Mouse (Mus musculus) thymus, adult 2 months (tissue): ENCODE data around the gene Pvalb.

ENCODE experiments used
- CTCF ChIP-seq: fragments of 200-500 bp; IDR thresholded peaks from 2 replicates; pipeline ENCODE4 v1.5.1; 2012; ENCODE audit warnings: mild to moderate bottlenecking, control low read depth, low read length, moderate library complexity, borderline replicate concordance; ENCODE audit not compliant: control insufficient read depth, poor library complexity, insufficient read depth; ENCODE audit errors: extremely low read depth
- POLR2A ChIP-seq: fragments of 200-500 bp; IDR thresholded peaks from 2 replicates; pipeline ENCODE4 v1.6.1; 2012; ENCODE audit warnings: mild to moderate bottlenecking, low read length, control low read depth, moderate library complexity; ENCODE audit not compliant: control insufficient read depth, poor library complexity, insufficient read depth; ENCODE audit errors: extremely low read depth

DNA sequence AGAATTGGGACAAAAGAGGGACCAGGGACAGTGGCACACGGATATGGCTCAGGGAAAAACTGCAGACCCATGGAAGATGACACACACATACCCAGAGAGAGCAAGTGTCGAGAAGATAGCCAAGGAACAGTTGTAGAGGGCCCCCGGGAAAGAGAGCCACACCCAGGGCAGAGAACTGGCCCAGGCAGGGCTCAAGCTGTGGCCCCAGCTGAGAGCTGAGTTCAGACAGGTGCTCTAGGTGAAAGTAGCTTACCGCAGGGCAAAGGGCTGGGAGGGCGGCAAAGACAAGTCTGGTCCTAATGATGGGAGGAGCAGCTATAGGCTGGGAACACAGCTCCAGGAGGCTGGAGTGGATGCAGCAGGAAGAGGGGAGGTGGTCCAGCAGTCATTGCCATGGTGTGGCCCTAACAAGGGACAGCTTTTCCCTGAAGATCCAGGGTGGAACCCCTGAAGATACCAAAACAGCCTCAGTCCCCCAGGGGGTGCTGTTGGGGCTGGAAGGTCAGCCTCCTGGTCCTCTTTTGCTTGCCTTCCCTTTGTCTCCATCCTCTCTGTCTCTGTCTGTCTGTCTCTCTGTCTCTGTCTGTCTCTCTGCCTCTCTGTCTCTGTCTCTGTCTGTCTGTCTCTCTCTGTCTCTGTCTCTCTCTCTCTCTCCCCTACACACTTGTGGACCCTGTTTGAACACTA is 28.8 kb upstream of the Pvalb start:
- TF ChIP-seq POLR2A: no peak
- no peak for TF ChIP-seq CTCF
